Comparison of ENCODE assay signal across 8 mouse cellular contexts in the genomic region with DNA sequence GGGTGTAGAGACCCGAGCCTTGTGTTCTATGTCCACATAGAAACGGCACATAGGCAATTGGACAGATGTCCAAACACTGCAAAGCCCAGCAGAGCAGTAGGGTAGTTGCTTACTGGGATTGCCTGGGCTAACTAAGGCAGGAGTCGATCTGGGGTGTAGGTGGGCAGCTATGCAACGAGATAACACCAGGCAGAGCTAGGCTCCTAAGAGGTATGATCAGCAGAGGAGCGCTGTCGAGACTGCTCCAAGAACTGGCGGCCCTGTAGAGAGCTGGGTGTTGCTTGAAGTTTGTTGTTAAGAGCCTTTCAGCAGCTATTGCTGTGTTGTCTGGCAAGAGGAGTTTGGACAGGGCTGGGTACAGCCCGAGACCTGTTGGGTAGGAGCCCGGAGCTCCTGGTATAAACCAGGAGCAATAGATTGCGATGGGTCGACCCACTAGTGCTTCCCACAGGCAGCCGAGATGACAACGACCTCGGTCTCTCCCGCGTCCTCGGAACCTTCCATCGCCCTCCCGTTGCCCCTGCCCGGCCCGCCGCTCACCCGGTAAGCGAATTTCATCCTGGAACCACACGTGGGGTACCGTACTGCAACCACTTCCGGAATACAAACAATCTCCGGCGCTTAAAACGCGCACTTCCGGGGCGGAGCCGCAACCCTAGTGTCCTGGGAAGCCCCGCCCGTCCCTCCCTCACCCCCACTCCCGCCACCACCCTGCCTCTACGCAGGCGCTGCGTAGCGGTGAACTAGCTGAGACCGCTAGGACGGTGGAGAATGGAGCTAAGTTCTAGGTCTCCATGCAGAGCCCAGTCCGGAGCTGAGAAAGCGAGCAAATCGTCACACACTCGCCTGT. TPM values are rescaled to one million over a fixed set of nuclear protein-coding genes. Genes with fewer than 3 reads are reported as not detected.
DNase-seq lines count a peak whose midpoint lies in the region; ATAC-seq lines count a peak whose summit lies in the region.

A gene (minus strand): TSS at position 619 of the 850 bp plus-strand sequence.

- ATAC-seq in frontal cortex, adult (ENCODE audit: low TSS enrichment): peak; percentile 93
- peak; percentile 95 for ATAC-seq in hindbrain, embryonic 11.5 days (ENCODE audit: low FRiP score)

- peaks cover 2% of the 10 kb centered on the region; the same call in 1 of the 2 replicates for H3K36me3 ChIP-seq in hindbrain, embryonic 11.5 days (ENCODE audit: control insufficient read depth, insufficient read depth, low read length)

- H3K4me3 ChIP-seq in hindbrain, embryonic 11.5 days (ENCODE audit: low read depth, low read length): peak within 1 kb of the TSS; percentile 77

- peak within 1 kb of the TSS; percentile 46; the same call in 1 of the 2 replicates for H3K9ac ChIP-seq in hindbrain, embryonic 11.5 days (ENCODE audit: low read depth, low read length)

- no peaks in the 10 kb centered on the region for H3K27me3 ChIP-seq in hindbrain, embryonic 11.5 days (ENCODE audit: control insufficient read depth, insufficient read depth, low read length)

- peak within 1 kb of the TSS; percentile 53; the same call in 1 of the 2 replicates for H3K27ac ChIP-seq in hindbrain, embryonic 11.5 days (ENCODE audit: low read depth, low read length)

- H3K9me3 ChIP-seq in hindbrain, embryonic 11.5 days (ENCODE audit: control insufficient read depth, low read length): no peaks in the 10 kb centered on the region

- peak within 1 kb of the TSS; percentile 68 for H3K4me2 ChIP-seq in hindbrain, embryonic 11.5 days (replicated peaks; ENCODE audit: low read depth, low read length)

- DNase-seq in MN1 (ENCODE audit: low spot score): peak; percentile 97
- peak; percentile 83 for DNase-seq in cerebellum, adult 9-10 months
- DNase-seq in hindbrain, embryonic 11.5 days (ENCODE audit: low spot score): peak; percentile 97
- peak; percentile 80 to 88 for DNase-seq in layer of hippocampus, postnatal 10 days (ENCODE audit: low spot score in 2 of 2)
- DNase-seq in lung, postnatal 10 days: peak; percentile 93
- DNase-seq in ovary, postnatal 36 days (ENCODE audit: low spot score): peak; percentile 85
- peak; percentile 88 for DNase-seq in thymus, postnatal 25 days

- WGBS in hindbrain, embryonic 11.5 days: 3% methylated on average over 46 of the region's 47 CpGs

- peaks cover 3% of the 10 kb centered on the region; the same call in 1 of the 2 replicates for H3K4me1 ChIP-seq in hindbrain, embryonic 11.5 days (replicated peaks; ENCODE audit: control insufficient read depth, insufficient read depth, low read length)

RNA-seq across cellular contexts. Expression of the gene that starts here (rescaled TPM):
- 14.1 and 18.7 TPM in 2 replicates for polyA plus RNA-seq in hindbrain, embryonic 11.5 days (2014; fragmentation: Nextera tagmentation; extraction: Ambion mirVana)
- 10 to 100 TPM; 18.1 to 21.0 TPM for total RNA-seq in layer of hippocampus, postnatal 10 days (2021)

Comparison
In these comparisons a context has a peak if more than half of its experiments do, and no peak if none do; other contexts are left out.
1. Peak in every context shown above with its lines: DNase-seq, ATAC-seq, H3K4me3 ChIP-seq and H3K27ac ChIP-seq.